Mouse (Mus musculus) olfactory bulb, adult 2 months (tissue): ENCODE measurements around the gene Mrpl43. TPM values are rescaled to one million over a fixed set of nuclear protein-coding genes. Genes with fewer than 3 reads are reported as not detected.
A peak's percentile ranks its signal among the peaks of the same experiment; 100 is the strongest.

ENCODE experiments used
- H3K27ac ChIP-seq: fragments of 200-500 bp; 2 replicates; pipeline ENCODE4 v1.5.1; 2012; ENCODE audit warnings: low read depth, low read length; ENCODE audit not compliant: insufficient read depth
- H3K4me1 ChIP-seq: fragments of 200-500 bp; 2 replicates; pipeline ENCODE4 v1.6.1; 2012; ENCODE audit warnings: low read length; ENCODE audit not compliant: control insufficient read depth, insufficient read depth
- H3K4me3 ChIP-seq: fragments of 200-500 bp; 2 replicates; pipeline ENCODE4 v1.5.1; 2012; ENCODE audit warnings: mild to moderate bottlenecking, low read depth, low read length, moderate library complexity; ENCODE audit not compliant: insufficient read depth
- CTCF ChIP-seq: fragments of 200-500 bp; IDR thresholded peaks from 2 replicates; pipeline ENCODE4 v1.5.1; 2012; ENCODE audit warnings: low read depth, mild to moderate bottlenecking, low read length, moderate library complexity; ENCODE audit not compliant: insufficient read depth
- POLR2A ChIP-seq: fragments of 200-500 bp; IDR thresholded peaks from 2 replicates; pipeline ENCODE4 v1.6.1; 2012; ENCODE audit warnings: mild to moderate bottlenecking, low read depth, low read length, moderate library complexity; ENCODE audit not compliant: insufficient read depth
- WGBS: fragments of 180-500 bp; shearing (Covaris S2); methylation state at CpG from one replicate; pipeline ENCODE4 v1.1.7; 2018; 5-methylcytosine and 5-hydroxymethylcytosine counted together
- polyA plus RNA-seq: library from polyadenylated mRNA; stranded (reverse); fragments of >200 nt; gene quantifications from 2 replicates; pipeline ENCODE4 v1.2.4, GENCODE M21; 2012; ENCODE audit warnings: low replicate concordance; ENCODE audit not compliant: missing spikeins, insufficient read depth, insufficient read length

The Mrpl43 gene
- polyA plus RNA-seq, 1 experiment, result not detected

DNA sequence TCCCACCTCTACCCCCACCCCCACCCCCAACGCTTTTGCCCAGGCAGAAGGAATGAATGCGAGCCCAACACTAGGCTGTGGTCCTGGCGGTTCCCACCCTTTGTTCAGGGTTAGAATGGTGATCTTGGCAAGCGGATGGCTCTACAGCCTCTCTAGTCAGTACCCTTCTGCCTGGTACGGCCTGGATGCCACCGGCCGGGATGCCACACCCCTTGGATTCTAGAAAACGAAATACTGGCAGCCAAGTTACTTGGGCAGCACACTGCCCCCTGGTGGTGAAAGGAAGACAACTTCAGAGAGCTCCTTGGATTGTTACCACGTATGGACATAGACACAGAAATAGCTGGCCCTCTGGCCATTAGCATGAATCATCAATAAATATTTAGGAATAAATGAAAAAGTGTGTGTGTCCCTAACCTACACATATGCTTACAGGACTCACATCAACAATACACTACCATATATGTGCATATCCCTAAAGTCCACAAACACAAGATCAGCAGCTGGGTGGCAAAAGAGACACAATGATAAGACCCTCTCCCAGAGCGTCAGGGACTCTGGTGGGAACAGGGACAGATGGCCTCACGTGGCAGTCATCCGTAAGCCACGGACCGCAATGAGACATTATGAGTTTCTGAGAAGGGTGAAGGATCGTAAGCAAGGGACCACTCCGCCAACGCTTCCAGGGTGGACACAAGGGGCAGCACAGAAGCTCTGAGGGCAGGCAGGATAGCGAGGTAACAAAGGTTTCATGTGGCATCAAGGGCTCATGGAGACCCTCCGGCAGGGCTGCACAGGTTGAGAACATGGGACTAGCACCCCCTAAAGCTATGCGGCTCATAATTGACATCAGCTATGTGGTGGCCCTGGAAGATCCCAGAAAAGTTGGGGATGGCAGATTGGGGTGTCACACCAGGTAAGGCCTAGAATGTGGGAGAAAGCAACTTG is 24.8 kb upstream of the Mrpl43 start:
- TF ChIP-seq POLR2A (no peak), CTCF (peak; percentile 32)
- peak overlapping the region; percentile 39 for H3K4me3 ChIP-seq
- 37% methylated on average over 20 of the region's 20 CpGs for WGBS
- H3K27ac ChIP-seq, result no peak overlapping the region
- peaks cover 19% of the 10 kb centered on the region for H3K4me1 ChIP-seq

DNA sequence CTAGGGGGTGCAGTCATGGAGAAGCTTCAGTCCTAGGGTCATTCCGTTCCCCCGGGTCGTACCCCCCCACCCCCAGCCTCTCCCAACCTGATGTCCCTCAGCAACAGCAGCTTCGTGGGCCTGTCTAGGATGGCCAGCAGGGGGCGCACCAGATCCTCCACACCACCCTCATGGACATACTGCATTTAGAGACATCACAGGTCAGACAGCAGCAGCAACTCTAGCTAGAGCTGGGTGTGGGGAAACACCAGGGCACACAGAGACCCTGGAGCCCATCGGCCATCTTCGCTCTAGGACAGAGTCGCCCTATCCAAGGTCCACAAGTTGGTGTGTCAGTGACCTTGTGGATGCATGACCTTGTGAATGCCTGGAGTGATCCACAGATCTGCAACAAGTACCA is 23.9 kb upstream of the Mrpl43 start:
- WGBS, result 35% methylated on average over 8 of the region's 8 CpGs
- Histone ChIP-seq H3K4me1 (peaks cover 19% of the 10 kb centered on the region), H3K4me3 (no peak overlapping the region), H3K27ac (no peak overlapping the region)
- no peak for TF ChIP-seq POLR2A
- TF ChIP-seq CTCF, result peak; percentile 77; the same call in 1 of the 2 replicates

DNA sequence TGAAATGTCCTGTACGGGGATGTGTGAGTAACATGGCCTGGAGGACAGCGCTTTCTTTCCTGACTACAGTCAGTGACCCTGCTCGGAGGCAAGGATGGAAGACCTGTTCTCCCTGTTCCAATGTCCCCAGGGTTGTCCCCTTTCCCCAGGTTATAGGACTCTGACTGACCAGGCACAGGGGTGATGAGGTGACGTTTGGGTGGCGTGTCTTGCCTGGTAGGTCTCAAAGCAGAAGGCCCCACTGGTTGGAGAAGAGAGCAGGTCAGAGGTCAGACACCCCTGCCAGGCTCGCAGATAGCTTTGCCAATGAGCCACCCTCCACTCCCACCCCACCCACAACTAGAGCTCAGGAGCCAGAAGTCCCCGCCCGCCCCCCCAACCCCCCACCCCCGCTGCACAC is 23.3 kb upstream of the Mrpl43 start:
- Histone ChIP-seq H3K4me3 (no peak overlapping the region), H3K27ac (no peak overlapping the region), H3K4me1 (peaks cover 19% of the 10 kb centered on the region)
- TF ChIP-seq CTCF (no peak), POLR2A (no peak)
- 79% methylated on average over 7 of the region's 9 CpGs for WGBS

DNA sequence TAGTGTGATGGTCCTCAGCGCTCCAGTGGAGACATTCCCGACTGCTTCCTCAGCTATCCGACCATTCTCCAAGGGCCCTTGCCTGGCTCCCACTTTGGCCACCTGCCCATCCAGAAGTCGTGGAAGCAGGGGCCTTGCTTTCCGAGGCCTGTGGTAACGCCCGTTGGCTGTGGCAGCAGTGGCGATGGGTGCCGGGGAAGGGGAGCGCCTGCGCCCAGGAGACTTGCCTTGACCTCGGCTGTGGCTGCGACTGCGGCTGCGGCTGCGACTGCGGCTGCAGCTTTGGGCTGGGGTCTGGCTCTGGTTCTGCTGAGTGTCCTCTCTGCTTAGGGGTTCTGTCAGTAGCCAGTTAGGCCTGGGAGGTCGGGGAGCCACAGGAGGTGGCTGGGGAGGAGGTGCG is 22.5 kb upstream of the Mrpl43 start:
- TF ChIP-seq CTCF (no peak), POLR2A (no peak)
- peaks cover 19% of the 10 kb centered on the region for H3K4me1 ChIP-seq
- 70% methylated on average over 19 of the region's 19 CpGs for WGBS
- H3K27ac ChIP-seq, result peak overlapping the region; percentile 32; the same call in 1 of the 2 replicates
- 0 out of 2 replicates have a peak overlapping the region, but pooled peaks have one; percentile 0 for H3K4me3 ChIP-seq

DNA sequence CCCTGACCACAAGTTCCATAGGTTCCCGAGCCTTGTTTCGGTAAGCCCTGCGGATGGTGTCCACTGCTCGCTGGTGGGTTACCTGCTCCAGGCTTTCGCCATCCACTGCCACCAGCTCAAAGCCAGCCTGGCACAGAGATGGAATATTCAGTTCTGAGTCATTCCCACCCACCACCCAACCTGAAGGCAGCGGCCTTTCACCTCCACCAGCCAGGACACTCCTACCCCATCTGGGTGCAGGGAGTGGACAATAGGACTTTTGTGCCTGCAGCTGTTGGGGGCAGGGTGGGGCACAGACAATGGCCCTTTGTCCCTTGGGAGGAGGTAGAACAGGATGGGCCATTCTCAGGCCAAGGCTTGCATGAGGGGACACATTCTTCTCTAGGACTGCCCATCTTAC is 21.6 kb upstream of the Mrpl43 start:
- no peak overlapping the region for H3K4me3 ChIP-seq
- TF ChIP-seq CTCF, result no peak
- no peak for TF ChIP-seq POLR2A
- WGBS, result 82% methylated on average over 6 of the region's 6 CpGs
- H3K4me1 ChIP-seq, result peaks cover 19% of the 10 kb centered on the region
- H3K27ac ChIP-seq, result no peak overlapping the region; the same call in 1 of the 2 replicates

DNA sequence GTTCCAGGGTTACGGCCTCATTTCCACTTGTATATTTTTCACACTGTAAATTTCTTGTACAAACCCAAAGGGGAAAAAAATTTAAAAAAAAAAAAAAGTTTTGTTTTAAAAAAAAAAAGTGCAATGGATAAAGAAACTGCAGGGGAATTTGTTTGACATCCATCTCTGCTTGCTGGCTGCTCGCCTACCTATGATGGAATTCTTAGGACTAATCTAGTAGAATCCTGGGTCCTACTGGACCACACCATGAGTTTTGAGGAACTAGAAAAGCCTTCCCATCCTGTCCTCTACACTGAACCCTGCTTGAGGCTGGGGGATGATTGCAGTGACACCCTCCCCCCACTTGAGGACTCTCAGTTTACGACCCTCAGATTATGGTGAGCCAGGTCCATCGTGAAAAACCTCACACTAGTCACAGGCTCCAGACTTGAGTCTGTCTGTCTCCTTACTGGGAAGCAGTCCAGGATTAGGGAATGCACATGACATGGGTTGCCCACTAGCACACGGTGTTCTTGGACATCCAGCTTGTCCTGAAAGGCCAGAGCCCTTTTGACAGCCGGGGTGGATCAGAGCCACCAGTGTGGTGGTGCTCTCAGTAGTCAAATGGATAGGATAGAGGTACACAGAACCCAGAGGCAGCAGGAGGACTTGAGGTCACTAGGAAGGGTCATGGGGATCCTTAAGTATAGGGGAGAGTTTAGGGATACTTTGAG is 20.9 kb upstream of the Mrpl43 start:
- Histone ChIP-seq H3K27ac (no peak overlapping the region), H3K4me3 (no peak overlapping the region), H3K4me1 (peaks cover 20% of the 10 kb centered on the region)
- WGBS, result 79% methylated on average over 6 of the region's 6 CpGs
- no peak for TF ChIP-seq CTCF
- no peak for TF ChIP-seq POLR2A

DNA sequence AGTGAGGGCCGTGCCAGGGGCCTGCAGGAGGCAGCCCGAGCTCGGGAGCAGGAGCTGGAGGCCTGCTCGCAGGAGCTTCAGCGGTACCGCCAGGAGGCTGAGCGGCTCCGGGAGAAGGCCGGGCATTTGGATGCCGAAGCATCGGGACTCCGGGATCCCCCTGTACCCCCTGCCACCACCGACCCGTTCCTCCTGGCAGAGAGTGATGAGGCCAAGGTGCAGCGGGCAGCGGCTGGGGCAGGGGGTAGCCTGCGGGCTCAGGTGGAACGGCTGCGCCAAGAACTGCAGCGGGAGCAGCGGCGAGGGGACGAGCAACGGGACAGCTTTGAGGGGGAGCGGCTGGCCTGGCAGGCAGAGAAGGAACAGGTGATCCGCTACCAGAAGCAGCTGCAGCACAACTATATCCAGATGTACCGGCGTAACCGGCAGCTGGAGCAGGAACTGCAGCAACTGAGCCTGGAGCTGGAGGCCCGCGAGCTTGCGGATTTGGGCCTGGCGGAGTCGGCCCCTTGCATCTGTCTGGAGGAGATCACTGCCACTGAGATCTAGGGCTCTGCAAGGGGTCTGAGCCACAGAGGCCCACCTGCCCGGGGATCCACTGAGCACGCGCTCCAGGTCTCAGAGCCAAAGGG is 19.8 kb upstream of the Mrpl43 start:
- no peak for TF ChIP-seq POLR2A
- no peak for TF ChIP-seq CTCF
- Histone ChIP-seq H3K4me3 (no peak overlapping the region), H3K4me1 (peaks cover 23% of the 10 kb centered on the region), H3K27ac (no peak overlapping the region)
- 93% methylated on average over 37 of the region's 37 CpGs for WGBS

DNA sequence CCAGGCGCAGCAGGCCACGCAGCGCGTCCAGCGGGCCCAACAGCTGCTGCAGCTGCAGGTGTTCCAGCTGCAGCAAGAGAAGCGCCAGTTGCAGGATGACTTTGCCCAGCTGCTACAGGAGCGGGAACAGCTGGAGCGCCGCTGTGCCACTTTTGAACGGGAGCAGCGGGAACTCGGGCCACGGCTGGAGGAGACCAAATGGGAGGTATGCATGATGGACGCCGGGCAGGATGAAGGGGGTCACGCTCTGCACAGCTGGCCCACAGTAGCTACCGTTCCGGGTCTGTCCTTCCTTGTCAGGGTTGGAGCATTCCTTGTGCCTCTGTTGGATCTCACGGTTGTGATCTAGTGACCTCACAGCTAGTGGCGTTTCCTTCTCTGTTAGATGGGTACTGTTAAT is 18.5 kb upstream of the Mrpl43 start:
- Histone ChIP-seq H3K4me1 (peaks cover 24% of the 10 kb centered on the region; the same call in 1 of the 2 replicates), H3K4me3 (no peak overlapping the region), H3K27ac (no peak overlapping the region)
- TF ChIP-seq POLR2A (no peak), CTCF (no peak)
- WGBS, result 90% methylated on average over 20 of the region's 20 CpGs

DNA sequence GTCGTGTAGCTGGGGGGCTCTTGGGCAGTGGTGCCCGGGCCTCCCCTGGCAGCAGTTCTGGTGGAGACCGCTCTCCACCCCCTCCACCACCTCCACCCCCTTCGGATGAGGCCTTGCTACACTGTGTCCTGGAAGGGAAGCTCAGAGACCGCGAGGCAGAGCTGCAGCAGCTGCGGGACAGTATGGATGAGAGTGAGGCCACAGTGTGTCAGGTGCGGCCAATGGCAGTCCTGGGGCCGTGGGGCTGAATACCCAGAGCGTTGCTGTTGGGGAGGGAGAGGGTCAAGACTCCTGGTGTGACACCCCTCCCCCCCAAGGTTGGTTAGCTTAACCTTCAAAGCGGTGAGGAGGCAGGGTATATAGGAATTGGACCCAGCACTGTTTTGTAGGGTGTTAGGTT is 17.8 kb upstream of the Mrpl43 start:
- H3K4me3 ChIP-seq, result no peak overlapping the region
- TF ChIP-seq CTCF (no peak), POLR2A (no peak)
- peaks cover 24% of the 10 kb centered on the region; the same call in 1 of the 2 replicates for H3K4me1 ChIP-seq
- WGBS, result 88% methylated on average over 11 of the region's 11 CpGs
- no peak overlapping the region for H3K27ac ChIP-seq
